Mouse (Mus musculus) liver, embryonic 15.5 days (tissue): ENCODE data around the gene Ppard. TPM values are rescaled to one million over a fixed set of nuclear protein-coding genes. Genes with fewer than 3 reads are reported as not detected.
A peak's percentile ranks its signal among the peaks of the same experiment; 100 is the strongest.

Experiments
- ATAC-seq: fragments of 200-750 bp; cut with Nextera tagmentation; 2 replicates; pipeline ENCODE4 v1.8.0; 2017; ENCODE audit warnings: moderate number of reproducible peaks, mild to moderate bottlenecking, moderate library complexity; ENCODE audit not compliant: insufficient read depth
- H3K27ac ChIP-seq: fragments of 300-500 bp; sonication (generic); replicated peaks from 2 replicates; pipeline ENCODE4 v1.5.1; 2015; ENCODE audit warnings: mild to moderate bottlenecking, inconsistent platforms
- H3K27me3 ChIP-seq: fragments of 300-500 bp; sonication (generic); 2 replicates; pipeline ENCODE4 v1.6.1; 2015; ENCODE audit warnings: mild to moderate bottlenecking, inconsistent platforms
- H3K36me3 ChIP-seq: fragments of 300-500 bp; sonication (generic); replicated peaks from 2 replicates; pipeline ENCODE4 v1.6.1; 2015; ENCODE audit warnings: moderate library complexity, mild to moderate bottlenecking, inconsistent platforms
- H3K4me1 ChIP-seq: fragments of 300-500 bp; sonication (generic); replicated peaks from 2 replicates; pipeline ENCODE4 v1.6.1; 2015; ENCODE audit warnings: inconsistent platforms
- H3K4me2 ChIP-seq: fragments of 300-500 bp; sonication (generic); 2 replicates; pipeline ENCODE4 v1.6.1; 2015; ENCODE audit warnings: moderate library complexity, mild to moderate bottlenecking, inconsistent platforms
- H3K4me3 ChIP-seq: fragments of 300-500 bp; sonication (generic); replicated peaks from 2 replicates; pipeline ENCODE4 v1.5.1; 2015; ENCODE audit warnings: mild to moderate bottlenecking, inconsistent platforms
- H3K9ac ChIP-seq: fragments of 300-500 bp; sonication (generic); 2 replicates; pipeline ENCODE4 v1.6.1; 2015; ENCODE audit warnings: moderate library complexity, mild to moderate bottlenecking, inconsistent platforms
- H3K9me3 ChIP-seq: fragments of 300-500 bp; sonication (generic); replicated peaks from 2 replicates; pipeline ENCODE4 v1.6.1; 2016; ENCODE audit warnings: inconsistent platforms
- WGBS: fragments of 180-500 bp; shearing (Covaris S2); methylation state at CpG from one replicate; pipeline ENCODE4 v1.1.7; 2015; ENCODE audit warnings: mixed read lengths; ENCODE audit not compliant: insufficient replicate concordance; 5-methylcytosine and 5-hydroxymethylcytosine counted together
- polyA plus RNA-seq: library from polyadenylated mRNA; unstranded; fragments of >200 nt; fragmentation: Nextera tagmentation; extraction: Ambion mirVana; gene quantifications from 2 replicates; pipeline ENCODE4 v1.2.1, GENCODE M21; 2015

The Ppard gene
- polyA plus RNA-seq: 0.86 and 0.89 TPM in 2 replicates

GRCm38 (mm10) chr17:28232475-28233060, at the start of gene Ppard:
TSS of gene Ppard (plus strand) at chr17:28232700.
- H3K36me3 ChIP-seq: peaks cover 9% of the 10 kb centered on the region; the same call in 1 of the 2 replicates
- no peaks in the 10 kb centered on the region for H3K9me3 ChIP-seq
- peak within 1 kb of the TSS; percentile 83 for H3K27ac ChIP-seq
- H3K27me3 ChIP-seq: no peaks in the 10 kb centered on the region
- WGBS: under 1% methylated on average over 57 of the region's 57 CpGs
- H3K4me1 ChIP-seq: peaks cover 54% of the 10 kb centered on the region
- H3K9ac ChIP-seq: peak within 1 kb of the TSS; percentile 94
- H3K4me3 ChIP-seq: peak within 1 kb of the TSS; percentile 94
- peak within 1 kb of the TSS; percentile 96 for H3K4me2 ChIP-seq
- peak; percentile 87 for ATAC-seq

GRCm38 (mm10) chr17:28184971-28185638, 47.4 kb upstream of the Ppard start:
- H3K4me1 ChIP-seq: peaks cover 41% of the 10 kb centered on the region
- WGBS: 41% methylated on average over 7 of the region's 7 CpGs
- peak overlapping the region; percentile 41; the same call in 1 of the 2 replicates for H3K27ac ChIP-seq
- H3K36me3 ChIP-seq: peaks cover 4% of the 10 kb centered on the region; the same call in 1 of the 2 replicates
- H3K4me2 ChIP-seq: peak overlapping the region; percentile 23; the same call in 1 of the 2 replicates
- H3K27me3 ChIP-seq: no peaks in the 10 kb centered on the region
- H3K9me3 ChIP-seq: no peaks in the 10 kb centered on the region
- no peak overlapping the region for H3K9ac ChIP-seq
- H3K4me3 ChIP-seq: no peak overlapping the region
- peak; percentile 57 for ATAC-seq

DNA sequence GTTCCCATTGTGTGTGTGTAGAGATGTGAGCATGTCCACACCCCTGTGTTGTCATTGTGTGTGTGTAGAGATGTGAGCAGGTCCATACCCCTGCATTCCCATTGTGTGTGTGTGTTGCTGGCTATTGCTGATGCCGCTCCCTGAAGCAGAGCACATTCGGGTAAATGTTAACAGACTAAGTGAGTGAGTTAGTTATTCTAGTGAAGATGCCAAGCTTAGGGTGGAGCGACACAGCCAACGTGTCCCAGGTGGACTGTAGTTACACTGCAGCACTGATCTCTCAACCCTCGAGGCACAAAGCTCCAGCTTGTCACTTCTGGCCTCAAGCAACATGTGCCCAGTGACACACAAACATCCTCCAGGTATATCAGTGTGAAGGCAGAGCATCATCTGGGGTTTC, 44.2 kb upstream of the Ppard start:
- H3K27ac ChIP-seq: no peak overlapping the region
- peaks cover 13% of the 10 kb centered on the region for H3K4me1 ChIP-seq
- no peaks in the 10 kb centered on the region for H3K9me3 ChIP-seq
- H3K36me3 ChIP-seq: peaks cover 7% of the 10 kb centered on the region; the same call in 1 of the 2 replicates
- H3K4me2 ChIP-seq: no peak overlapping the region
- 62% methylated on average over 5 of the region's 5 CpGs for WGBS
- H3K9ac ChIP-seq: no peak overlapping the region
- H3K4me3 ChIP-seq: no peak overlapping the region
- H3K27me3 ChIP-seq: no peaks in the 10 kb centered on the region
- no peak for ATAC-seq

- 33% methylated on average over 1 of the region's 1 CpGs for WGBS
- Histone ChIP-seq H3K9me3 (no peaks in the 10 kb centered on the region), H3K27ac (no peak overlapping the region), H3K4me2 (no peak overlapping the region), H3K9ac (no peak overlapping the region), H3K4me3 (no peak overlapping the region), H3K36me3 (peaks cover 17% of the 10 kb centered on the region; the same call in 1 of the 2 replicates), H3K4me1 (0 out of 2 replicates have a peak, but pooled peaks cover 2% of the 10 kb centered on the region), H3K27me3 (no peaks in the 10 kb centered on the region)
- no peak for ATAC-seq
Measured at GRCm38 (mm10) chr17:28192754-28193153, 39.7 kb upstream of the Ppard start.

DNA sequence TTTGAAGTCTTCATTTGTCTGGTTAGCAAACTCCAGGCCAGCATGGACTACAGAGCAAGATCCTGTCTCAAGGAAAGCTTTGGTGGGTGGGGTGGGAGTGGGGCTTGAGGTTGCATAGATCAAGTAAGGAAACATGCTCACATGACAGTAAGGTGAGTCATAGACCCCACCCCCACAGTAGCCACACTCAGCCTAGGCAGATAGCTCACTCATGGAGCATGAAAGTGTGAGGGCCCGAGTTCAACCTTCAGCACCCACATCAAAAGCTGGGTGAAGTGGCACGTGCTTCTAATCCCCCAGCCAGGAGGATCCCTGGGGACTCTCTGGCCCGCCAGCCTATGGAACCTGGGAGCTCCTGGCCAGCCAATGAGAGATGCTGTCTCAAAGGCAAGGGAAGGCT, 38.9 kb upstream of the Ppard start:
- no peak for ATAC-seq
- Histone ChIP-seq H3K4me2 (no peak overlapping the region), H3K4me3 (no peak overlapping the region), H3K4me1 (0 out of 2 replicates have a peak, but pooled peaks cover 2% of the 10 kb centered on the region), H3K27ac (no peak overlapping the region), H3K27me3 (no peaks in the 10 kb centered on the region), H3K36me3 (peaks cover 17% of the 10 kb centered on the region), H3K9ac (no peak overlapping the region), H3K9me3 (no peaks in the 10 kb centered on the region)
- WGBS: 56% methylated on average over 3 of the region's 3 CpGs

DNA sequence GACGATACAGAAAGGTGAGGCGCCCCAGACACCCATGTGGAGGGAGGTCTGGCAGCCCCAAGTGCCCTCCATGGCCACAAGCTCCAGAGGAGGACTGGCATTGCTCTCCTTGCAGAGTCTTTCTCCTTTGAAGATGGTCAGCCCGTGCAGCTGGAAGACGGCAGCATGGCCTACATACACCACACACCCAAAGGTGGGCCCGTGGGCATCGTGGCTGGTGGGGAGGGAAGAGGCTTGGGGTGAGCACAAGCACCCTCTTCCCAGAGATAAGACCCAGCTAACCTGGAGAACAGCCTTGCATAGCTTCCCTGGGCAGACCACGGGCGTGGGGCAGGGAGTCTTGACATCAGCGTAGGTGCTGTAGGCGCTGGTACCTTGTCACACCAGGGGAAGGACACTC, 37.5 kb upstream of the Ppard start:
- WGBS: 75% methylated on average over 10 of the region's 10 CpGs
- H3K27ac ChIP-seq: no peak overlapping the region
- no peaks in the 10 kb centered on the region for H3K9me3 ChIP-seq
- no peak for ATAC-seq
- H3K4me2 ChIP-seq: no peak overlapping the region
- H3K9ac ChIP-seq: no peak overlapping the region
- 0 out of 2 replicates have a peak, but pooled peaks cover 2% of the 10 kb centered on the region for H3K4me1 ChIP-seq
- H3K27me3 ChIP-seq: no peaks in the 10 kb centered on the region
- peaks cover 14% of the 10 kb centered on the region for H3K36me3 ChIP-seq
- H3K4me3 ChIP-seq: no peak overlapping the region

DNA sequence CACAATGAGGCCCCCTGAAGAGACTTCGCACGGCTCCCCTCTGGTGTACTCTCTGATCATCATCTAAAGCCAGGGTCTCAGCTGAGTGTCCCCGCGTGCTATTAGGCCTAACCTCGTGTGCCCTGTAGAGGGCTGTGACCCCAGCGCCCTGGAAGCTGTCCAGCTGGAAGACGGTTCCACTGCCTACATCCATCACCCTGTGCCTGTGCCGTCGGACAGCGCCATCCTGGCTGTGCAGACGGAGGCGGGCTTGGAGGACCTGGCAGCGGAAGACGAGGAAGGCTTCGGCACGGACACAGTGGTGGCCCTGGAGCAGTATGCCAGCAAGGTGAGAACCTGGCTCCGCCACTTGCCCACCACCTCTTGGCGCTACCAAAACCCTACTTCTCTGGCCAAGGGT, 34.9 kb upstream of the Ppard start:
- ATAC-seq: no peak
- Histone ChIP-seq H3K4me3 (no peak overlapping the region), H3K27ac (no peak overlapping the region)

DNA sequence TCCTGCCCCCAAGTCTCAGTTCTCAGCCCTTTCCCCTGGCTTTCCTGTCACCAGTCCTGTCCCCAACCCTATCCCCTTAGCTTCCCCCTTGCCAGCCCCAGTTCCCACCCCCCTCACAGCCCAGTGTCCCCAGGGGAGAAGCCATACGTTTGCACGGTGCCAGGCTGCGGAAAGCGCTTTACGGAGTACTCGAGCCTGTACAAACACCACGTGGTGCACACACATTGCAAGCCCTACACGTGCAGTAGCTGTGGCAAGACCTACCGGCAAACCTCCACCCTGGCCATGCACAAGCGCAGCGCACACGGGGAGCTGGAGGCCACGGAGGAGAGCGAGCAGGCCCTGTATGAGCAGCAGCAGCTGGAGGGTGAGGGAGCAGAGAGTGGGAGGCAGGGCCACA, 30.5 kb upstream of the Ppard start:
- Histone ChIP-seq H3K4me3 (no peak overlapping the region), H3K4me2 (no peak overlapping the region), H3K4me1 (peaks cover 14% of the 10 kb centered on the region), H3K9me3 (no peaks in the 10 kb centered on the region), H3K27me3 (no peaks in the 10 kb centered on the region), H3K9ac (no peak overlapping the region), H3K27ac (no peak overlapping the region), H3K36me3 (peaks cover 6% of the 10 kb centered on the region; the same call in 1 of the 2 replicates)
- ATAC-seq: no peak
- WGBS: 78% methylated on average over 14 of the region's 14 CpGs

More for the DNA sequence above, 34.9 kb upstream of the Ppard start:
- no peaks in the 10 kb centered on the region for H3K27me3 ChIP-seq
- H3K9ac ChIP-seq: no peak overlapping the region
- 71% methylated on average over 18 of the region's 18 CpGs for WGBS
- H3K4me1 ChIP-seq: 0 out of 2 replicates have a peak, but pooled peaks cover 2% of the 10 kb centered on the region
- H3K36me3 ChIP-seq: peaks cover 11% of the 10 kb centered on the region; the same call in 1 of the 2 replicates
- no peaks in the 10 kb centered on the region for H3K9me3 ChIP-seq
- no peak overlapping the region for H3K4me2 ChIP-seq

GRCm38 (mm10) chr17:28204052-28204720, 28.3 kb upstream of the Ppard start:
- Histone ChIP-seq H3K9ac (no peak overlapping the region), H3K4me1 (peaks cover 32% of the 10 kb centered on the region), H3K4me3 (no peak overlapping the region), H3K27ac (no peak overlapping the region), H3K36me3 (peaks cover 4% of the 10 kb centered on the region; the same call in 1 of the 2 replicates), H3K27me3 (no peaks in the 10 kb centered on the region), H3K4me2 (no peak overlapping the region), H3K9me3 (no peaks in the 10 kb centered on the region)
- WGBS: 28% methylated on average over 14 of the region's 14 CpGs
- ATAC-seq: no peak

DNA sequence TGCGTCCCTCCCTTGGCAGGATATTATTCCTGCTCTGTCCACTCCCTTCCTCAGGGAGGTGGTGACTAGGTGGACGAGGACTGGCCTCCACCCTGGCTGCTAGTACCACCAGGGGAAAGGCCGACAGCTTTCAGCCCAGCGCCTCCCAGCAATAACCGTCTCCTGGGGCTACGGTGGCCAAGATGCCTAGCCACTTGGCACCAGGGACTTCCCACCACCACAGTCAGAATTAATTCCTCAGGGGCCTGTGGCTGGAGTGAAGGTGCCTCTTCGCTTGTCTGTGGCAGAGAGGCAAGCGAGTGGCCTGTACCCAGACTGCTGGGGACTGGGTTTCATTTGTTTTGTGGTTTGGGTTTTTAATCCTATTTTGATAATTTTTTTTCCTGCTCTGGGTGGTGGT, 27.1 kb upstream of the Ppard start:
- no peak overlapping the region for H3K27ac ChIP-seq
- no peaks in the 10 kb centered on the region for H3K27me3 ChIP-seq
- peaks cover 38% of the 10 kb centered on the region for H3K4me1 ChIP-seq
- no peak overlapping the region for H3K4me2 ChIP-seq
- no peaks in the 10 kb centered on the region for H3K9me3 ChIP-seq
- no peak overlapping the region for H3K4me3 ChIP-seq
- H3K36me3 ChIP-seq: peaks cover 4% of the 10 kb centered on the region; the same call in 1 of the 2 replicates
- no peak overlapping the region for H3K9ac ChIP-seq
- WGBS: 75% methylated on average over 8 of the region's 8 CpGs
- ATAC-seq: no peak

GRCm38 (mm10) chr17:28207092-28207491, 25.4 kb upstream of the Ppard start:
- no peak for ATAC-seq
- no peaks in the 10 kb centered on the region for H3K9me3 ChIP-seq
- H3K4me3 ChIP-seq: peak overlapping the region; percentile 56
- peak overlapping the region; percentile 70 for H3K27ac ChIP-seq
- peak overlapping the region; percentile 55; the same call in 1 of the 2 replicates for H3K9ac ChIP-seq
- 0 out of 2 replicates have a peak, but pooled peaks cover 4% of the 10 kb centered on the region for H3K36me3 ChIP-seq
- peak overlapping the region; percentile 71 for H3K4me2 ChIP-seq
- H3K4me1 ChIP-seq: peaks cover 47% of the 10 kb centered on the region
- 35% methylated on average over 8 of the region's 8 CpGs for WGBS
- H3K27me3 ChIP-seq: no peaks in the 10 kb centered on the region
